Mouse (Mus musculus) cerebellum, adult 9-11 months (tissue): ENCODE measurements around the gene Olfr1378.

Experiments used
- DNase-seq: peaks from one replicate; pipeline ENCODE4 v3.0.0; 2022

The Olfr1378 gene

GRCm38 (mm10) chr11:50966230-50966629 lies at the start of gene Olfr1378:
TSS of gene Olfr1378 (plus strand) at chr11:50966530.
- no peak for DNase-seq

DNA sequence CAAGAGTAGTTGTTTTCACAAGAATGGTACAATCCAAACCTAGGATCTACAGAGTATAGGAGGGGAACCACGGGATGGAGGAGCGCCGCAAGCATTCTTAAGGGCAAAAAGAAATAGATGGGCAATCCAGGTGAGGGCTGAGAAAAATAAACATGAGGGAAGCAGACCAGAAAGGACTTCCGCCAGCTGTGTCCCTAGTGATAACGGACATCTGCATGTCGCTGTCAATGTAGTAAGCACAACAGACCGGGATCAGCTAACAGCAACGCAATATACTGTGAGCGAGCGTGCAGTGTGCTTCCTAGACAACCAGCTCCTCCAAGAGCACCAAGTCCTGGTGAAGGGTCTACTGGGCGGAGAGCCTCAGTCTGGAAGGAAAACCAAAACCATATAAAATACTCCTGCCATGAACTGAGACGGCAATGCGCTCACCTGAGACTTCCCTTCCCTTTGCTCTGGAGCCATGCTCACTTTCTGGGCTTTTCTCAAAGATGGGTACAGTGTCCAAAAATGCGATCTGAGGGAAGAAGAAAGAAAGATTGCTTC lies 35.8 kb upstream of the Olfr1378 start:
- DNase-seq = peak; percentile 25

DNA sequence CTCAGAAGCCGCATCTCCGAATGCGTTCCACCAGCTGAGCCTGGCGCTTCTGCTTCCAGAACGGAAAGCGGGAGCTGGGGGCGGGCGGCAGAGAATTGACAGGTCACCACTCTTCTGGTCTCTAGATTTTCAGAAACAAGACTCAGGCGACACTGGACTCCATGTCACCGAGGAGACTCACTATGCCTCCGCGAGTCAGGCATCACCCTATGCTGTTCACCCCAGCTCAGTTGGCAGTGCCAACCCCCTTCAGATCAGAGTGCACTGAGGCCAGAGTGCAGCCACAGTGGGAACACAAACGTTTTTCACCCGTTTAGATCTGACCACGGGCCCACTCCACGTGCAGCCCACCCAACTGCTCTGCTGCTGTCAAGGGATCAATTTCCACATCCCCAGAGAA lies 35.3 kb upstream of the Olfr1378 start:
- no peak for DNase-seq

GRCm38 (mm10) chr11:50931451-50931866 lies 34.9 kb upstream of the Olfr1378 start, which contains the start of gene Zfp354b:
TSS of gene Zfp354b (minus strand) at chr11:50931633.
- DNase-seq = peak; percentile 92

- DNase-seq = no peak
Observed at GRCm38 (mm10) chr11:50932040-50932439, 34.3 kb upstream of the Olfr1378 start.

DNA sequence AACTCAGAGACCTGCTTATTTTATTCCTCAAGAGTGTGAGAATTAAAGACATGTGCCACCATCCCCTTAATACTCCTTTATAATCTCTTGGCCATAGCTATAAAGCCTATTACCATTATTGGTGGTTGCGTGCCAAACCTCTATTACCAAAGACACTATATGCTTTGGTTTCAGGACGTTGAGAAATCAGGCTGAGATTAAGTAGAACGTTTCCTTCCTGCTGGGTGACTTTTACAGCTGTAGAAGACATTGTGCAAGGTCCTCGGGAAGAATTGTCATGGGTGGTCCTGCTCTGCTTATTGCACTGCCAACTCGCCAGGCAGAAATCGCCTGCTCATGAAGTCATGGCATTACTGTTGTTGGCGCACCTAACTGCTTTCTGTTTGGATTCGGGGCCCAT lies 27.9 kb upstream of the Olfr1378 start:
- DNase-seq = no peak

DNA sequence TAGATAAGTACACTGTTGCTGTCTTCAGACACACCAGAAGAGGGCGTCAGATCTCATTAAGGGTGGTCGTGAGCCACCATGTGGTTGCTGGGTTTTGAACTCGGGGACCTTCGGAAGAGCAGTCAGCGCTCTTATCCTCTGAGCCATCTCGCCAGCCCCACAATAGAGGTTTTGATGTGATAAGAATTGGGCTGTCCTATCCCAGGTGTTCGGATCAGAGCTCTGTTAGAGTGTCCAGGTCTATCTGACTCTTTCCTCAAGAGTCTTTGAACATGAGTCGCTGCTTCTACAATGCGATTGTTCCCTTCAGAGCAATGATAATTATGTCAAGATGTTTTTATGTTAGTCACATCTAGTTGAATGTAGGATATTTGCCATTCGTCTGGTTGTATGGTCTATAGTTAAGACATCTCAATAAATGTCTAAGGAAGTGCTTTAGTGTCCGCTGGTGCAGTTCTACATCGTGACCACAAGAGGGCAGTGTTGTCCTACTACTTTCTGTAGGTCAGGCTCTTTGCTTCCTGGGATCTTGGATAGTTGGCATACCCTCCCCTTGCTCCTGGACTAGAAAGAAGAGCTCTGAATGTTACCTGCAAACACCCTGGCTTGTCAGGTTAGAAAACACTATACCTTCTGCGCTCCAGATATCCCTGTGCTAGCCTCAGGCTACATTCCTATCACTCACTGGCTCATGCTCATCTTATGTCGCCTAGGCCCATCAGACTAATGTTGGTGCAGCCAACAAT lies 26.5 kb upstream of the Olfr1378 start:
- DNase-seq = peak; percentile 21

- no peak for DNase-seq
Observed at GRCm38 (mm10) chr11:50942386-50942785, 23.9 kb upstream of the Olfr1378 start.

DNA sequence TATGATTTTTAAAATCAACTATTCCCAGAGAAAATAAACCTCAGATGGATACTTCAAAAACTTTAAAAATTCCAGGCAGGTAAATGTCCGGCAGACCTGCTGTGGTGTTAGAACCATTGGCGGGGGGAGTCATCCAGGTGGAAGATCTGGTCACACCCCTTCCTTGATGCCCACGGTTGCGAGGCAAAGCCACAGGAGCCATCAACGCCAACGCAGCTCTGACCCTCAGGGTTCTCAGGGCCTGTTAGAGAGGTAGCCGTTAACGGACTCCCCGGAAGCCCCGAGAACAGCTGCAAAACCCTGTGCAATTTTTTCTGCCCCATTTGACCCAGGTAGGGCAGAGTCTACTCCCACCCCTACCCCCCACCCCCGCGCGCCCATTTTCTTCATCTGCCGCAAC lies 22.8 kb upstream of the Olfr1378 start, which contains the start of gene 4933414I15Rik:
TSS of gene 4933414I15Rik (minus strand) at position 260 of the 400 bp plus-strand sequence.
- DNase-seq = no peak

GRCm38 (mm10) chr11:50952290-50952689 lies 14.0 kb upstream of the Olfr1378 start:
- no peak for DNase-seq

DNA sequence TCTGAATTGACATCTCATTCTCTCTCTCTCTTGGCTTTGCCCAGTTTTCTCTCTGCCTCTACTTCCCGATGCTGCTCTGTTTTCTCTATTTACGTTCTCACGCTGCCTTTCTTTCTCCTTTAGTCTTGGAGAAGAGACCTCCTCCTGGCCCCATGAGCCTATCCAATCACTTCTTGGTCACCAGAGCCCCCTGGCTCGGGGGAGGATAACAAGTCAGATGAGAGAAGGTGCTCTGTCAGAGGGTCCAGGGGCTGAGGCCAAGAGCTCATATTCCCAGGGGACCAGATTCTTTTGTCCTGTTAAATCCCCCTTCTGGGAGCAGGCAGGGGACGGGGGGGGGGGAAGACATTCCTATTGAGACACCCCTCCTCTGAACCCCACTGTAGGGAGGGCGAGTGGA lies 12.7 kb upstream of the Olfr1378 start, which contains the start of gene Prop1:
TSS of gene Prop1 (minus strand) at position 101 of the 400 bp plus-strand sequence.
- DNase-seq = no peak

DNA sequence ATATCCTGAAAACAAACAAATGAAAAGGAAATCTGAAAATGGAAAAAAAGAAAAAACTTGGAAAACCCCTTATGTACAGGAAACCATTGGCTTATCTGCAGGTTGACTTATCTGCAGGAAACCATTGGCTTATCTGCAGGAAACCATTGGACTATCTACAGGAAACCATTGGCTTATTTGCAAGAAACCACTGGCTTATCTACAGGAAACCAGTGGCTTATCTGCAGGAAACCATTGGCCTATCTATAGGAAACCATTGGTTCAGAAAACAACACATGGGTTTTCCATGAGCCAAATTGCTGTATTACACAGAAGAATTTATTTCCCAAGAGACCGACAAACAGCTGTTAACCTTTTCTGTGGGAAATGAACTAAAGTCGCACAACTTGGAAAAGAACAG lies 1.4 kb upstream of the Olfr1378 start:
- DNase-seq = no peak

DNA sequence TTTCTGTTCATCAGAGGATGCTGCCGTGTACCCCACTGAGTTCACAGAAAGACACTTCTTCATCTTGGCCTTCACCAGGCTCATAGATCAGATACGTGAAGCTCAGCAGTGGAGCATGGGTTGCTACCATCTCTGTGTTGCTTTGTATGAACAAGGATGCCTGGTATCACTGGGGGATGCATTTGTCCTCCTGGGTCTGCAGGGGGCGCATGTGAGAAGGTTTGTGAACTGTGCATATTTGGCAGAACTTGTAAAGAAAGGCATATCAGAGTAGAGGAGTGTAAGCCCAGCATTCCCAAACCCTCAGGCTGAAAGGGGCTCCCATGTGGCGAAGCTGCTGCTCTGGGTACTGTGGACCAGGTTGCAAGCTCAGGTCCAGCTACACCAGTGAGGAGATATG lies 10.9 kb downstream of the Olfr1378 start:
- DNase-seq = no peak

DNA sequence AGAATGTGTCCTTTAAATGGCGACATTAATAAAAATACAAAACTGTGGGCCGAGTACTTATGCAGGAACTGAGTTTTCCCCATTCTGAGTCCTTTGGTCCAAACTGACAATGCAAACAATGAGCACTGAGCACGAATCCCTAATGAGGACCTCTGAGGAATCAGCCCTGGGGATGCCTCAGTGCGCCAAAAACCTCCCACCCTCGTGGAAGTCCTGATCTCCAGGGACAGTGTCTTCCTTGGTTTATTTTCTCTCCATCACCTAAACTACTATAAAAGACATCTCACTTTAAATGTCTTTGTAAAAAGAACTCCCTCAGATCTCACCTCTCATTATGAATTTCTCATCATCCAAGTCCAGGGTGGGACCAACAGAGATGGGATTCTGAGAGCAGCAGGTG lies 15.3 kb downstream of the Olfr1378 start, which contains the start of gene Olfr1377:
TSS of gene Olfr1377 (plus strand) at position 301 of the 400 bp plus-strand sequence.
- DNase-seq = no peak

- DNase-seq = no peak
Observed at GRCm38 (mm10) chr11:51003296-51003695, 37.0 kb downstream of the Olfr1378 start, which contains the start of gene Olfr51. TSS of gene Olfr51 (plus strand) at chr11:51003596.

GRCm38 (mm10) chr11:51011821-51012220 lies 45.5 kb downstream of the Olfr1378 start:
- DNase-seq = no peak

- no peak for DNase-seq
Observed at GRCm38 (mm10) chr11:51013936-51014335, 47.6 kb downstream of the Olfr1378 start, which contains the start of gene Olfr54. TSS of gene Olfr54 (plus strand) at chr11:51014236.

- DNase-seq = no peak
Observed at GRCm38 (mm10) chr11:51016341-51016740, 50.0 kb downstream of the Olfr1378 start.
